Mouse (Mus musculus): ENCODE measurements at regions not wholly inside any gene's neighbourhood (a gene's known extent, or its start where the extent isn't known, plus 50 kb on each side); places are given as distances from the start of the nearest gene placed in this dataset.

DNA sequence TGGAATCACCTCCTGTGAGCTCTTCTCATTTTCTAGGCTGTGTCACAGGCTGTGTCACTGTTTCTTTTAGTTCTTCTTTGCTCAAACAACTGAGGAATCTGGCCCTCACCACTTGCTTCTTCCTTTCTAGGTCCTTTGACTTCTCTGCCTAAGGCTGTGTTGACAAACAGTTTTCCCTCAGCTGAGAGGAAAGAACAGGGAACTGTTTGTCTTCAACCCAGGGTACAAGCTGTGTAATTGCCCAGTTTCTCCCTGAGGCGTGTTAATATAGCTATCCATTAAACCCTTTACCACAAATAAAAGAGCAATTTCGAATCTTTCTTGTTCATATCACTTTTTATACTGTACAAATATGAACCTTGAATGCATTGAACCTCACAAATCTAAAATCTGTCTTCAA, 542.1 kb downstream of the Nyap2 start:
- H3K27me3 ChIP-seq (replicated peaks; ENCODE audit: insufficient read depth, low read length): no peaks in the 10 kb centered on the region
- no peak overlapping the region for H3K4me2 ChIP-seq (replicated peaks; ENCODE audit: low read depth, low read length)
- 66% methylated on average over 2 of the region's 2 CpGs for WGBS
- H3K9ac ChIP-seq (replicated peaks; ENCODE audit: low read depth): no peak overlapping the region
- H3K4me3 ChIP-seq (ENCODE audit: low read depth, low read length): no peak overlapping the region
- TF ChIP-seq CTCF (IDR thresholded peaks at IDR 0.05) (no peak), EP300 (IDR thresholded peaks at IDR 0.05) (no peak)
- no peak for ATAC-seq
- H3K4me1 ChIP-seq (ENCODE audit: insufficient read depth, low read depth, low read length): no peaks in the 10 kb centered on the region
- no peak overlapping the region for H3K27ac ChIP-seq (ENCODE audit: low read length)
- H3K36me3 ChIP-seq (ENCODE audit: insufficient read depth, low read length): no peaks in the 10 kb centered on the region
- 0 out of 2 replicates have a peak, but pooled peaks cover 3% of the 10 kb centered on the region for H3K9me3 ChIP-seq (ENCODE audit: low read length)
- DNase-seq (ENCODE audit: low spot score): no peak

DNA sequence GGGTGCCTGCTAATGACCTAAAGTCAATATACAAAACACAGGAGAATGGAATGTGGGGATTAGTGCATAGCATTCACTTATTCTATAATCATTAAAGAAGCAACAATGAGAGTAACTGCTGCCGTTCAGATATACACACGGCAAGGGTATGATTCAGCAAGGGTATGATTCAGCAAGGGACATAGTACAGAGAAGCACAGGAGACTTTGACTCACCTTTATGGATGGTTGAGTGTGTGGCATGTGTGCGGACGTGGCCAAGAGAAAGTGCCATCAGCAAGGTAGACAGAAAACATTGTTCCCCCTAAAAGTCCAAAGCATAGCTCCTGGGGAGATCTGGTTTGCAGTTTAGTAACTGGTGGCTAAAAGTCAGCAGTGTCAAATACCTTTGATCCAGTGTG, 547.4 kb downstream of the Nyap2 start:
- no peak for DNase-seq (ENCODE audit: low spot score)
- no peak overlapping the region for H3K4me3 ChIP-seq (ENCODE audit: low read depth, low read length)
- no peak overlapping the region for H3K4me2 ChIP-seq (replicated peaks; ENCODE audit: low read depth, low read length)
- no peak overlapping the region for H3K9ac ChIP-seq (replicated peaks; ENCODE audit: low read depth)
- H3K27me3 ChIP-seq (replicated peaks; ENCODE audit: insufficient read depth, low read length): no peaks in the 10 kb centered on the region
- WGBS: 80% methylated on average over 4 of the region's 4 CpGs
- H3K27ac ChIP-seq (ENCODE audit: low read length): no peak overlapping the region
- 0 out of 2 replicates have a peak, but pooled peaks cover 3% of the 10 kb centered on the region for H3K9me3 ChIP-seq (ENCODE audit: low read length)
- TF ChIP-seq EP300 (IDR thresholded peaks at IDR 0.05) (no peak), CTCF (IDR thresholded peaks at IDR 0.05) (no peak)
- H3K4me1 ChIP-seq (ENCODE audit: insufficient read depth, low read depth, low read length): no peaks in the 10 kb centered on the region
- H3K36me3 ChIP-seq (ENCODE audit: insufficient read depth, low read length): no peaks in the 10 kb centered on the region
- ATAC-seq: no peak

DNA sequence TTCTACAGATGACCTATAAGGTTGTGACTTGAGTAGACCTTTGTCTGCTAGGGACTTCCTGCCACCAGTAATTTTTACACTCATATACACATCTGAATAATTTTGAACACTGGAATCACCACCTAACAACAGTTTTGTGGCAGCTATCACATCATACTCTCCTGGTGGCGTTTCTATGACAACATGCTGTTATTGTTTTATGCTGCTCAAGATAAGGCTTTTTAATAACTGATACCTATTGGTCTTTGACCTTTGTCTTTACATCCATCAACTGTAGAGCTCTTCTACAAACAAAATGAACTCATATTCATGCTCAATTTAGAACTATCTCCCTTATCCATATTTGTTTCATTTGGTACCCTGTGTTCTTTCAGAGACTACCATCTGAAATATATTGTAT, 556.0 kb downstream of the Nyap2 start:
- TF ChIP-seq CTCF (IDR thresholded peaks at IDR 0.05) (no peak), EP300 (IDR thresholded peaks at IDR 0.05) (no peak)
- no peaks in the 10 kb centered on the region for H3K36me3 ChIP-seq (ENCODE audit: insufficient read depth, low read length)
- H3K27ac ChIP-seq (ENCODE audit: low read length): no peak overlapping the region
- 51% methylated on average over 1 of the region's 1 CpGs for WGBS
- H3K9ac ChIP-seq (replicated peaks; ENCODE audit: low read depth): no peak overlapping the region
- no peaks in the 10 kb centered on the region for H3K4me1 ChIP-seq (ENCODE audit: insufficient read depth, low read depth, low read length)
- H3K4me2 ChIP-seq (replicated peaks; ENCODE audit: low read depth, low read length): no peak overlapping the region
- no peaks in the 10 kb centered on the region for H3K9me3 ChIP-seq (ENCODE audit: low read length)
- DNase-seq (ENCODE audit: low spot score) (no peak), ATAC-seq (no peak)
- no peaks in the 10 kb centered on the region for H3K27me3 ChIP-seq (replicated peaks; ENCODE audit: insufficient read depth, low read length)
- H3K4me3 ChIP-seq (ENCODE audit: low read depth, low read length): no peak overlapping the region

DNA sequence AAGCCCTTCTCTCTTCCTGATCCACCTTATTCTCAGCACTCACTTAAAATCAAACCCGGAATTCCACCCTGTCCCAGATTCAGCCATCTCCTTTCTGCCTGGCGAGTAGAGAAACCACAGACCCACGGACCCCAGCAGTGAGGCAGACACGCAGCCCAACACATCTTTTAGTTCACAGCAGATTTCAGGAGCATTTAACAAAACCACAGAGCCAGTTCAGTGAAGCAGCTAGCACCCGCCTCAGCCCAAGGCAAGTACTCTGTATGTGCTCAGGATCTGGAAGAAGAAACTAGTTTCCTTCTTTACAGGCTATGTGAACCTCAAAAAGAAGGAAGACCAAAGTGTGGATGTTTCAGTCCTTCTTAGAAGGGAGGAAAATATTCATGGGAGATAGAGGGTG, 560.6 kb downstream of the Nyap2 start:
- H3K9me3 ChIP-seq (ENCODE audit: low read length): no peaks in the 10 kb centered on the region
- no peak for TF ChIP-seq CTCF (IDR thresholded peaks at IDR 0.05)
- no peak for TF ChIP-seq EP300 (IDR thresholded peaks at IDR 0.05)
- no peak for ATAC-seq
- no peak overlapping the region for H3K27ac ChIP-seq (ENCODE audit: low read length)
- H3K9ac ChIP-seq (replicated peaks; ENCODE audit: low read depth): no peak overlapping the region
- no peak overlapping the region for H3K4me3 ChIP-seq (ENCODE audit: low read depth, low read length)
- DNase-seq (ENCODE audit: low spot score): no peak
- H3K4me2 ChIP-seq (replicated peaks; ENCODE audit: low read depth, low read length): no peak overlapping the region
- H3K4me1 ChIP-seq (ENCODE audit: insufficient read depth, low read depth, low read length): no peaks in the 10 kb centered on the region
- no peaks in the 10 kb centered on the region for H3K27me3 ChIP-seq (replicated peaks; ENCODE audit: insufficient read depth, low read length)
- H3K36me3 ChIP-seq (ENCODE audit: insufficient read depth, low read length): no peaks in the 10 kb centered on the region
- 79% methylated on average over 5 of the region's 5 CpGs for WGBS

DNA sequence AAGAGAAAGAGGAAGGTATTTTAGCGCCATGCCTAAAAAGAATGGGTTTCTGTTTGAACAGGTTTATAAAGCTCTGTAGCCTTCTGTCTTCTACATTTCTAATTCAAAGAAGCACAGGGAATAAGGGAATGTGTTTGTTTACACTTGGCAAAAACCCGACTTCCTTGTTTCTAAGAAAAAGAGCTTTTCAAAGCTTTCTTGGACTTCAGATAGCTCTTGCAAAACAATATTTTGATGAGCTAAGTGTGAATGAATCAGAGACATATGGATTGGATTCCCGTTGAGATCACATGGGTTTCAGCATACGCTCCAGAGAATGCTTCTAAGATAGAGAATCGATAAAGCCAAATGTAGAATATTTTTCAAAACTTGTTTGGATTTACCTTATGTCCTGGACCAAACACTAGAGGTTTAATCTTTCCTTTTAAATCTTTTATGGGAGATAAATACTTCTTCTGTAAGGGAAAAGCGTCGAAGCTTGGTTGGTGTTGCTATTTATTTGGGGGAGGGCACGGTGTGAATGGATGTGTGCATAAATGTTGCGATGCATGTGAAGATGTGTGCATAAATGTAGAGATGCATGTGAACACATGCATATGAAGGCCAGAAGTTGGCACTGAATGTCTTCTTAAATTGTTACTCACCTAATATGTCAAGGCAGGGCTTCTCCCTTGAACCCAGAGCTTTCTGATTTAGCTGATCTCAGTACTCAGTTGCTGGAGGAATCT, 576.4 kb downstream of the Nyap2 start:
- Histone ChIP-seq H3K9ac (replicated peaks; ENCODE audit: low read depth) (no peak overlapping the region), H3K27ac (ENCODE audit: low read length) (no peak overlapping the region), H3K4me1 (ENCODE audit: insufficient read depth, low read depth, low read length) (no peaks in the 10 kb centered on the region), H3K27me3 (replicated peaks; ENCODE audit: insufficient read depth, low read length) (no peaks in the 10 kb centered on the region), H3K4me3 (ENCODE audit: low read depth, low read length) (no peak overlapping the region), H3K9me3 (ENCODE audit: low read length) (no peaks in the 10 kb centered on the region), H3K36me3 (ENCODE audit: insufficient read depth, low read length) (no peaks in the 10 kb centered on the region), H3K4me2 (replicated peaks; ENCODE audit: low read depth, low read length) (no peak overlapping the region)
- TF ChIP-seq CTCF (IDR thresholded peaks at IDR 0.05) (no peak), EP300 (IDR thresholded peaks at IDR 0.05) (peak; percentile 95)
- peak; percentile 53 for ATAC-seq
- DNase-seq (ENCODE audit: low spot score): peak; percentile 82
- whole genome bisulfite sequencing: 56% methylated on average over 9 of the region's 9 CpGs

DNA sequence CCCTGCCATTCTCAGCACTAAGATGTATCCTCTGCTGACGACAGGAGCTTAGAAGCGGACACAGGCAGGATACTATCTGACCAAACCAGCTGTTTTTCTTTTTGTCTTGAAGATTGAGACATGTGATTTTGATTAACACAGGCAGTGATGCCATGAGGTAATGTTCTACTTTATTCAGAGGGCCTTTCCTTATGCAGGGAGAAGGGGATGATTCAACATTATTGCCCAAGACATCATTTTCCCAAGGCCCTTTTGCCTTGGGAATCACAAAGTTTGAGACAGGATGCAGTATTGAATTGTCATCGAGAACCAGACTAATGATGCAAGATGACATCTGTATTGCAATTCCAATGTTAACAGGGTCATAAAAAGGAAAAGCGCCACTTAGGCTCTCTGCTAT, 571.7 kb upstream of the Gm9747 start:
- no peak overlapping the region for H3K27ac ChIP-seq (ENCODE audit: low read length)
- no peak overlapping the region for H3K4me3 ChIP-seq (ENCODE audit: low read depth, low read length)
- no peaks in the 10 kb centered on the region for H3K27me3 ChIP-seq (replicated peaks; ENCODE audit: insufficient read depth, low read length)
- 72% methylated on average over 4 of the region's 4 CpGs for WGBS
- H3K4me1 ChIP-seq (ENCODE audit: insufficient read depth, low read depth, low read length): no peaks in the 10 kb centered on the region
- DNase-seq (ENCODE audit: low spot score) (peak; percentile 43), ATAC-seq (no peak)
- no peak overlapping the region for H3K9ac ChIP-seq (replicated peaks; ENCODE audit: low read depth)
- no peak for TF ChIP-seq EP300 (IDR thresholded peaks at IDR 0.05)
- no peaks in the 10 kb centered on the region for H3K9me3 ChIP-seq (ENCODE audit: low read length)
- no peak overlapping the region for H3K4me2 ChIP-seq (replicated peaks; ENCODE audit: low read depth, low read length)
- H3K36me3 ChIP-seq (ENCODE audit: insufficient read depth, low read length): no peaks in the 10 kb centered on the region

DNA sequence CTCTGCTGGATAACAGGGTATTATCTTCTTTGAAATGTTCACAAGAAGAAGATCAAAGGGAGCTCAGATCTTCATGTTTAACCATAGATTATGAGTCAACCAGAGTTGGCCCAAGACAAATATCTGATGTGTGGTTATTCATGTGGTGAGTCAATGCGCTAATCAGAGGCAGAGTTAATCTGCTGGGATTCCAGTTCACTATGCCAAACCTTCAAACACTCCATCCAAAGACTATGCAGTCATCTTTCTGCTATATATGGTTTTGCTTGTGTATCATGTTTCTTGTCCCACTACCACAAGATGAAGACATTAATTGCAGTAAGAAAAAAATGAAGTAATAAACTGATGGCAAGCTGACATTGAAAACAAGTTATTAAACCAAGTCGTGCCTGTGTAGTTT, 561.8 kb upstream of the Gm9747 start:
- WGBS: 66% methylated on average over 2 of the region's 2 CpGs
- Histone ChIP-seq H3K4me3 (ENCODE audit: low read depth, low read length) (no peak overlapping the region), H3K4me1 (ENCODE audit: insufficient read depth, low read depth, low read length) (no peaks in the 10 kb centered on the region), H3K27ac (ENCODE audit: low read length) (no peak overlapping the region), H3K27me3 (replicated peaks; ENCODE audit: insufficient read depth, low read length) (no peaks in the 10 kb centered on the region), H3K9ac (replicated peaks; ENCODE audit: low read depth) (no peak overlapping the region), H3K36me3 (ENCODE audit: insufficient read depth, low read length) (no peaks in the 10 kb centered on the region), H3K9me3 (ENCODE audit: low read length) (no peaks in the 10 kb centered on the region), H3K4me2 (replicated peaks; ENCODE audit: low read depth, low read length) (no peak overlapping the region)
- no peak for ATAC-seq
- TF ChIP-seq EP300 (IDR thresholded peaks at IDR 0.05): no peak
- no peak for TF ChIP-seq CTCF (IDR thresholded peaks at IDR 0.05)
- DNase-seq (ENCODE audit: low spot score): no peak

All from lung, postnatal 0 days (tissue).